Mouse (Mus musculus): ENCODE results near the gene Olfr143.

Olfr143 gene

DNA sequence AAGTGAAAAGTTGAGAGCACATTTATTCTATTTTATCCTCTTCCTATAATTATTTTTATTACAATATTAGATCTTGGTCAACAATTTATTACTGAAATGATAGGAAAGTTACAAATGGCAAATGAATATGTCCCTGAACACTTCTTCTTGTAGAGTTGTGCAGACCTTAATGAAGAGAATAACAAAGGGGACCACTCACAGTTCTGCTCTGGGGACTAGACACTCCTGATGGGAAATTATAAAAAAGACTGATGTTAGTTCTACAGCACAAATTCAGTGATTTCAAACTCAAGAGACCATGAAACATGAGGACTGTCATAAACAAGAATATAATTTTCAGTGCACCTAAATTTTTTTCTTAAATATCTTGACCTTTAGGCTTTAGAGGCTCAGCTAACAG lies at the start of gene Olfr143:
TSS of gene Olfr143 (plus strand) at position 301 of the 400 bp plus-strand sequence.
- no peak for DNase-seq

GRCm38 (mm10) chr9:38208065-38208464 lies 44.5 kb upstream of the Olfr143 start, which contains the start of gene Olfr893:
TSS of gene Olfr893 (plus strand) at chr9:38208365.
- DNase-seq, result no peak

- DNase-seq, result no peak
Measured at GRCm38 (mm10) chr9:38217755-38218154, 34.8 kb upstream of the Olfr143 start, which contains the start of gene Olfr894. TSS of gene Olfr894 (plus strand) at chr9:38218055.

- DNase-seq, result no peak
Measured at GRCm38 (mm10) chr9:38267551-38267950, 15.0 kb downstream of the Olfr143 start, which contains the start of gene Olfr895. TSS of gene Olfr895 (plus strand) at chr9:38267851.

DNA sequence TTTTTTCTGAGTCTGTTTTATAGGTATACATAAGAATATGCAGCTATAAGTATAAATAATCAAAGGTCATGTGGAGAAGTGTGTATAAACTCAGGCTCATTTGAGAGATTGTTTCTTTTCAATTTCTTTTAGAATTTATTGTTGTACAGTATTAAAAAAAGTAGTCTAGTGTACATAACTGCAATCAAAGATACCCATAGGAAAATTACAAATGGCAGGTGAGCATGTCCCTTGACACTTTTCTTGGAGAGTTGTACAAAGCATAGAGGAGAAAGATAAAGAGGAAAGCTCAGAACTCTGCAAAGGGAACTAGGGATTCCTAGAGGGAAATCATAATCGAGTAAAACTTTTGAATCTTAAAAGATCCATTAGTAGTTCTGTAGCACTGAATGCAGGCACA lies 38.2 kb downstream of the Olfr143 start, which contains the start of gene Olfr896-ps1:
TSS of gene Olfr896-ps1 (plus strand) at position 301 of the 400 bp plus-strand sequence.
- no peak for DNase-seq

All from lung, adult 18-20 months (tissue).